In genomic region chr7:40921281-40921680, GRCm38 (mm10) we compare ENCODE assay signal across 20 mouse cellular contexts. TPM values are rescaled to one million over a fixed set of nuclear protein-coding genes. Genes with fewer than 3 reads are reported as not detected.
DNase-seq lines count a peak whose midpoint lies in the region; ATAC-seq and TF ChIP-seq lines count a peak whose summit lies in the region.
"Had no signal": no experiment of that assay in that cellular context is flagged by ENCODE, and none has a peak within 500 bp of the region (broad histone marks: within the 10 kb centered on the region; RNA-seq: fewer than 3 reads in every experiment).

No protein-coding gene starts in this region.

- intact Hi-C loops in left cerebral cortex, adult 2 months (cut with DNase I): no loop called here
- intact Hi-C loops in left cerebral cortex, postnatal 14 days (cut with DNase I): no loop called here

- peak; percentile 35 to 61 for DNase-seq in frontal cortex, adult 2 months (ENCODE audit: extremely low spot score in 1 of 2, low spot score in 1 of 2)
- no peak for DNase-seq in frontal cortex, postnatal 14 days (ENCODE audit: low spot score in 2 of 2)
- DNase-seq in left cerebral cortex, adult 2 months (ENCODE audit: extremely low spot score in 1 of 2, low spot score in 2 of 2): peak; percentile 24 to 34
- no peak for DNase-seq in left cerebral cortex, postnatal 14 days (ENCODE audit: low spot score in 2 of 2)
- DNase-seq in right cerebral cortex, postnatal 10 days (ENCODE audit: low spot score in 2 of 2): peak; percentile 50 to 63
- no peak for DNase-seq in right cerebral cortex, postnatal 25 days
- DNase-seq: adrenal gland, postnatal 10 days; cerebellum, adult 11-12 months; cerebellum, adult 9-10 months; cerebellum, postnatal 25 days; gastrocnemius, postnatal 10 days; heart, adult 2 months; heart, postnatal 36 days had no signal

- peak overlapping the region; percentile 47; the same call in 1 of the 2 replicates for H3K27ac ChIP-seq in left cerebral cortex, adult 2 months
- H3K27ac ChIP-seq: embryonic facial prominence, embryonic 12.5 days; forebrain, embryonic 15.5 days; heart, adult 2 months; heart, embryonic 13.5 days; hindbrain, embryonic 15.5 days had no signal

- ATAC-seq in granulocyte monocyte progenitor cell, adult 5-6 weeks (replicated peaks; ENCODE audit: poor library complexity, severe bottlenecking): no peak
- ATAC-seq: forebrain, embryonic 15.5 days had no signal

- H3K4me3 ChIP-seq in left cerebral cortex, adult 2 months: no peak overlapping the region
- H3K4me3 ChIP-seq: embryonic facial prominence, embryonic 12.5 days; forebrain, embryonic 15.5 days; heart, adult 2 months; heart, embryonic 13.5 days; hindbrain, embryonic 15.5 days had no signal

- no peak for TF ChIP-seq CTCF in left cerebral cortex, adult 2 months (IDR thresholded peaks at IDR 0.05)

RNA-seq across cellular contexts. Expression of gene Vstm2b, which starts 23.2 kb away (rescaled TPM):
- 71.2 and 96.9 TPM in 2 replicates for polyA plus RNA-seq in frontal cortex, adult 2 months (2012; rRNA removed)
- 10 to 100 TPM; 59.2 to 63.3 TPM for total RNA-seq in left cerebral cortex, adult 2 months (2021)
- total RNA-seq in left cerebral cortex, postnatal 14 days (2021): 10 to 100 TPM; 66.0 to 67.4 TPM
- not detected in 2 replicates for total RNA-seq in granulocyte monocyte progenitor cell, adult 5-6 weeks (2014; fragmentation: Nextera tagmentation)
- total RNA-seq in granulocyte monocyte progenitor cell, adult 5-6 weeks (2017): not detected in 2 replicates
- total RNA-seq: MEL had no signal
- polyA plus RNA-seq: C2C12 had no signal

Comparison
In these comparisons a context has a peak if more than half of its experiments do, and no peak if none do; other contexts are left out.
1. DNase-seq: peak in frontal cortex, adult 2 months (2 of 2), left cerebral cortex, adult 2 months (2 of 2) and right cerebral cortex, postnatal 10 days (2 of 2); none in frontal cortex, postnatal 14 days (0 of 2), left cerebral cortex, postnatal 14 days (0 of 2) and right cerebral cortex, postnatal 25 days (single experiment).
2. RNA of gene Vstm2b, which starts 23.2 kb away (total RNA-seq): 66.0 to 67.4 TPM in left cerebral cortex, postnatal 14 days and 59.2 to 63.3 TPM in left cerebral cortex, adult 2 months; not detected in granulocyte monocyte progenitor cell, adult 5-6 weeks; every median in the first group is over 10 times any median in the second.